Mouse (Mus musculus): Measurements from ENCODE around the gene Ajuba.
A peak's percentile ranks its signal among the peaks of the same experiment; 100 is the strongest.

DNA sequence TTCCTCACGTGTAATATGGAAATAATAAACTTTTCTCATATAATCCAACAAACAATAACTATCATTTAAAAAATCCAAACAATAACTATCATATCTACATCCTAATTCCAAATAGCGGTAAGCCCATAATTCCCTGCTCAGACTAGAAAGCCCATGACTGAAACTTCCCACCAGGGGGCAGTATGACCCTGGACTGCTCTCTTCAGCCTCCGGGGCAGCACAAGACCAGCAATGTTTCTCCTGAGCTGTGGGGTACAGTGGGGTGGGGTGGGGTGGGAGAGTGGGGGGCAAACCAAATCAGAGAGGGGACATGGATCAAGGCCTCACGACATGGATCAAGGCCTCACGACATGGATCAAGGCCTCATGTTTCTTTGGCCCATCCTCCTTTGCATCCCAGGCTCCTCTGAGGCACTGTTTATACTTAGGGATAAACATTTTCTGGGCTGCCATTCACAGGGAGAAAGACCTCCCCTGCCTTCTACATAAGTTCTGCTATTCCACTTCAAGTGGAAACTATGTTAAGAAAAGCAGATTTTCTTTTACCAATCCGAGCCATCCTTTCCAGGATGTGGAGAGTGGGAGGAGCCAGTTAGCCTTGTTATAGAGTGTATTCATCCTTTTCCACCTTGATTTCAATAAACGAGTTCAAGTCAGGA is 6.5 kb upstream of the Ajuba start:
- TF ChIP-seq GATA1 (IDR thresholded peaks at IDR 0.05; ENCODE audit: borderline replicate concordance, low read length), result no peak
- TF ChIP-seq TAL1 (conservative IDR thresholded peaks at IDR 0.05; ENCODE audit: low read depth, low read length), result no peak
- 0 out of 2 replicates have a peak, but pooled peaks have one; percentile 18 for TF ChIP-seq CTCF (IDR thresholded peaks at IDR 0.05; ENCODE audit: low read depth, low read length)
- TF ChIP-seq POLR2AphosphoS5 (IDR thresholded peaks at IDR 0.05; ENCODE audit: insufficient replicate concordance, low read depth, low read length), result no peak
- TF ChIP-seq GATA2 (IDR thresholded peaks at IDR 0.05; ENCODE audit: borderline replicate concordance, low read depth, low read length), result no peak
